Mouse (Mus musculus) gastrocnemius, postnatal 14 days (tissue): ENCODE data around the gene Vangl1. TPM values are rescaled to one million over a fixed set of nuclear protein-coding genes. Genes with fewer than 3 reads are reported as not detected.
"Not testable (repeated sequence)": the region's sequence is repeated elsewhere in the genome, so short reads cannot be mapped to it uniquely, and the experiment has no call there.

Experiments
- DNase-seq: peaks from one replicate; pipeline ENCODE4 v3.0.0; 2021; ENCODE audit warnings: mixed read lengths
- intact Hi-C: fragments of 180-260 bp; cut with DNase I; formaldehyde crosslinking; loops from one replicate; pipeline ENCODE4 v1.15.1; 2025; ENCODE audit warnings: low total_unique reads
- total RNA-seq, 2 experiments: library from RNA; stranded (reverse); gene quantifications; 2 replicates each; pipeline ENCODE4 v1.2.3; 2021

Vangl1 gene
- total RNA-seq, 2 experiments from 2014 or later = 8.8 to 10.6 TPM

- DNase-seq = no peak
- intact Hi-C loops = no loop called here
Observed at GRCm38 (mm10) chr3:102177837-102178615, 26.5 kb downstream of the Vangl1 start.

- no peak for DNase-seq
- intact Hi-C loops = no loop called here
Observed at GRCm38 (mm10) chr3:102176116-102176515, 28.4 kb downstream of the Vangl1 start.

GRCm38 (mm10) chr3:102175701-102176100, 28.8 kb downstream of the Vangl1 start:
- intact Hi-C loops = no loop called here
- DNase-seq = no peak

- intact Hi-C loops = no loop called here
- no peak for DNase-seq
Observed at GRCm38 (mm10) chr3:102174118-102174865, 30.2 kb downstream of the Vangl1 start.

GRCm38 (mm10) chr3:102169197-102169905, 35.1 kb downstream of the Vangl1 start:
- peak; percentile 92 for DNase-seq
- intact Hi-C loops = no loop called here

GRCm38 (mm10) chr3:102167555-102168210, 36.8 kb downstream of the Vangl1 start:
- no peak for DNase-seq
- intact Hi-C loops = no loop called here

GRCm38 (mm10) chr3:102166794-102167193, 37.7 kb downstream of the Vangl1 start:
- no peak for DNase-seq
- intact Hi-C loops = no loop called here

GRCm38 (mm10) chr3:102166287-102166620, 38.2 kb downstream of the Vangl1 start:
- intact Hi-C loops = no loop called here
- DNase-seq = peak; percentile 29

GRCm38 (mm10) chr3:102165536-102166286, 38.8 kb downstream of the Vangl1 start:
- DNase-seq = no peak
- intact Hi-C loops = no loop called here

GRCm38 (mm10) chr3:102164911-102165310, 39.6 kb downstream of the Vangl1 start:
- no peak for DNase-seq
- intact Hi-C loops = no loop called here

- intact Hi-C loops, DNase-seq: not testable (repeated sequence)
Observed at GRCm38 (mm10) chr3:102163861-102164260, 40.6 kb downstream of the Vangl1 start.

GRCm38 (mm10) chr3:102159423-102160325, 44.8 kb downstream of the Vangl1 start:
- intact Hi-C loops = no loop called here
- peak; percentile 28 for DNase-seq

GRCm38 (mm10) chr3:102158759-102159422, 45.6 kb downstream of the Vangl1 start:
- intact Hi-C loops = no loop called here

GRCm38 (mm10) chr3:102157652-102158051, 46.8 kb downstream of the Vangl1 start:
- DNase-seq = no peak
- intact Hi-C loops = no loop called here

More at GRCm38 (mm10) chr3:102158759-102159422, 45.6 kb downstream of the Vangl1 start:
- DNase-seq = no peak

- DNase-seq = no peak
- intact Hi-C loops = no loop called here
Observed at GRCm38 (mm10) chr3:102156737-102157136, 47.8 kb downstream of the Vangl1 start.

- DNase-seq = no peak
- intact Hi-C loops = no loop called here
Observed at GRCm38 (mm10) chr3:102154107-102154506, 50.4 kb downstream of the Vangl1 start.

GRCm38 (mm10) chr3:102152872-102153271, 51.6 kb downstream of the Vangl1 start:
- intact Hi-C loops = no loop called here
- DNase-seq = no peak

- intact Hi-C loops = no loop called here
- DNase-seq = no peak
Observed at GRCm38 (mm10) chr3:102152471-102152870, 52.0 kb downstream of the Vangl1 start.
